Mouse (Mus musculus): ENCODE data around the gene Nfib. TPM values are rescaled to one million over a fixed set of nuclear protein-coding genes. Genes with fewer than 3 reads are reported as not detected.

Gene Nfib
- polyA plus RNA-seq, 1 experiment from 2014 or later = 149 TPM

GRCm38 (mm10) chr4:82435716-82436115 is 269.8 kb downstream of the Nfib start:
- TF ChIP-seq CTCF (IDR thresholded peaks at IDR 0.05; ENCODE audit: low read depth) = no peak
- ATAC-seq (ENCODE audit: insufficient read depth) = no peak
- H3K27ac ChIP-seq (ENCODE audit: low read depth) = peak overlapping the region; percentile 76
- 35% methylated on average over 5 of the region's 5 CpGs for WGBS
- no peak overlapping the region for H3K4me3 ChIP-seq (ENCODE audit: low read depth, low read length)
- H3K4me1 ChIP-seq (ENCODE audit: insufficient read depth) = peaks cover 50% of the 10 kb centered on the region
- 0 out of 2 replicates have a peak, but pooled peaks cover 3% of the 10 kb centered on the region for H3K36me3 ChIP-seq (ENCODE audit: insufficient read depth)
- H3K27me3 ChIP-seq (ENCODE audit: insufficient read depth, low read length) = no peaks in the 10 kb centered on the region
- no peaks in the 10 kb centered on the region for H3K9me3 ChIP-seq (ENCODE audit: low read depth, low read length)
- DNase-seq = peak; percentile 76
- no peak overlapping the region for H3K9ac ChIP-seq
- peak overlapping the region; percentile 4 for H3K4me2 ChIP-seq

GRCm38 (mm10) chr4:82433926-82434705 is 271.4 kb downstream of the Nfib start:
- Histone ChIP-seq H3K36me3 (ENCODE audit: insufficient read depth) (0 out of 2 replicates have a peak, but pooled peaks cover 5% of the 10 kb centered on the region), H3K27me3 (ENCODE audit: insufficient read depth, low read length) (no peaks in the 10 kb centered on the region), H3K4me2 (peak overlapping the region; percentile 34; the same call in 1 of the 2 replicates), H3K9ac (no peak overlapping the region), H3K9me3 (ENCODE audit: low read depth, low read length) (no peaks in the 10 kb centered on the region), H3K4me3 (ENCODE audit: low read depth, low read length) (no peak overlapping the region), H3K27ac (ENCODE audit: low read depth) (peak overlapping the region; percentile 76), H3K4me1 (ENCODE audit: insufficient read depth) (peaks cover 52% of the 10 kb centered on the region)
- no peak for TF ChIP-seq CTCF (IDR thresholded peaks at IDR 0.05; ENCODE audit: low read depth)
- DNase-seq = peak; percentile 75
- 20% methylated on average over 13 of the region's 13 CpGs for WGBS
- ATAC-seq (ENCODE audit: insufficient read depth) = no peak; the same call in 1 of the 2 replicates

GRCm38 (mm10) chr4:82431831-82432230 is 273.7 kb downstream of the Nfib start:
- Histone ChIP-seq H3K36me3 (ENCODE audit: insufficient read depth) (0 out of 2 replicates have a peak, but pooled peaks cover 7% of the 10 kb centered on the region), H3K4me1 (ENCODE audit: insufficient read depth) (peaks cover 42% of the 10 kb centered on the region), H3K4me2 (no peak overlapping the region), H3K27me3 (ENCODE audit: insufficient read depth, low read length) (no peaks in the 10 kb centered on the region), H3K4me3 (ENCODE audit: low read depth, low read length) (no peak overlapping the region), H3K27ac (ENCODE audit: low read depth) (peak overlapping the region; percentile 21; the same call in 1 of the 2 replicates), H3K9me3 (ENCODE audit: low read depth, low read length) (no peaks in the 10 kb centered on the region), H3K9ac (no peak overlapping the region)
- WGBS = 77% methylated on average over 8 of the region's 8 CpGs
- ATAC-seq (ENCODE audit: insufficient read depth) (no peak), DNase-seq (no peak)
- TF ChIP-seq CTCF (IDR thresholded peaks at IDR 0.05; ENCODE audit: low read depth) = no peak

- Histone ChIP-seq H3K36me3 (ENCODE audit: insufficient read depth) (peaks cover 11% of the 10 kb centered on the region; the same call in 1 of the 2 replicates), H3K4me1 (ENCODE audit: insufficient read depth) (peaks cover 32% of the 10 kb centered on the region), H3K9ac (no peak overlapping the region), H3K4me2 (no peak overlapping the region), H3K27ac (ENCODE audit: low read depth) (no peak overlapping the region), H3K4me3 (ENCODE audit: low read depth, low read length) (no peak overlapping the region), H3K9me3 (ENCODE audit: low read depth, low read length) (no peaks in the 10 kb centered on the region), H3K27me3 (ENCODE audit: insufficient read depth, low read length) (no peaks in the 10 kb centered on the region)
- no peak for ATAC-seq (ENCODE audit: insufficient read depth)
- TF ChIP-seq CTCF (IDR thresholded peaks at IDR 0.05; ENCODE audit: low read depth) = no peak
- WGBS = 81% methylated on average over 3 of the region's 3 CpGs
- DNase-seq = no peak
Observed at GRCm38 (mm10) chr4:82430802-82431201, 274.7 kb downstream of the Nfib start.

GRCm38 (mm10) chr4:82426224-82426623 is 279.3 kb downstream of the Nfib start:
- no peak for TF ChIP-seq CTCF (IDR thresholded peaks at IDR 0.05; ENCODE audit: low read depth)
- H3K27ac ChIP-seq (ENCODE audit: low read depth) = no peak overlapping the region
- ATAC-seq (ENCODE audit: insufficient read depth) (no peak), DNase-seq (no peak)
- no peak overlapping the region for H3K9ac ChIP-seq
- peaks cover 15% of the 10 kb centered on the region; the same call in 1 of the 2 replicates for H3K36me3 ChIP-seq (ENCODE audit: insufficient read depth)
- no peaks in the 10 kb centered on the region for H3K9me3 ChIP-seq (ENCODE audit: low read depth, low read length)
- no peak overlapping the region for H3K4me3 ChIP-seq (ENCODE audit: low read depth, low read length)
- no peak overlapping the region for H3K4me2 ChIP-seq
- H3K4me1 ChIP-seq (ENCODE audit: insufficient read depth) = peaks cover 8% of the 10 kb centered on the region; the same call in 1 of the 2 replicates
- H3K27me3 ChIP-seq (ENCODE audit: insufficient read depth, low read length) = no peaks in the 10 kb centered on the region
- 65% methylated on average over 4 of the region's 4 CpGs for WGBS

GRCm38 (mm10) chr4:82418241-82418640 is 287.3 kb downstream of the Nfib start:
- no peak overlapping the region for H3K4me3 ChIP-seq (ENCODE audit: low read depth, low read length)
- TF ChIP-seq CTCF (IDR thresholded peaks at IDR 0.05; ENCODE audit: low read depth) = no peak
- no peak overlapping the region for H3K4me2 ChIP-seq
- H3K4me1 ChIP-seq (ENCODE audit: insufficient read depth) = peaks cover 21% of the 10 kb centered on the region
- H3K27ac ChIP-seq (ENCODE audit: low read depth) = peak overlapping the region; percentile 31; the same call in 1 of the 2 replicates
- no peak overlapping the region for H3K9ac ChIP-seq
- DNase-seq = no peak
- no peak for ATAC-seq (ENCODE audit: insufficient read depth)
- H3K36me3 ChIP-seq (ENCODE audit: insufficient read depth) = peaks cover 9% of the 10 kb centered on the region; the same call in 1 of the 2 replicates
- H3K9me3 ChIP-seq (ENCODE audit: low read depth, low read length) = no peaks in the 10 kb centered on the region
- no peaks in the 10 kb centered on the region for H3K27me3 ChIP-seq (ENCODE audit: insufficient read depth, low read length)
- WGBS = 60% methylated on average over 4 of the region's 4 CpGs

- no peak for ATAC-seq (ENCODE audit: insufficient read depth)
- Histone ChIP-seq H3K4me2 (no peak overlapping the region), H3K27me3 (ENCODE audit: insufficient read depth, low read length) (no peaks in the 10 kb centered on the region), H3K27ac (ENCODE audit: low read depth) (peak overlapping the region; percentile 45; the same call in 1 of the 2 replicates), H3K4me3 (ENCODE audit: low read depth, low read length) (no peak overlapping the region), H3K9me3 (ENCODE audit: low read depth, low read length) (no peaks in the 10 kb centered on the region), H3K4me1 (ENCODE audit: insufficient read depth) (peaks cover 35% of the 10 kb centered on the region), H3K9ac (no peak overlapping the region), H3K36me3 (ENCODE audit: insufficient read depth) (peaks cover 7% of the 10 kb centered on the region; the same call in 1 of the 2 replicates)
- no peak for TF ChIP-seq CTCF (IDR thresholded peaks at IDR 0.05; ENCODE audit: low read depth)
- 28% methylated on average over 4 of the region's 4 CpGs for WGBS
- no peak for DNase-seq
Observed at GRCm38 (mm10) chr4:82415817-82416216, 289.7 kb downstream of the Nfib start.
